Mouse (Mus musculus) liver, embryonic 12.5 days (tissue): ENCODE measurements around the gene Rpia. TPM values are rescaled to one million over a fixed set of nuclear protein-coding genes. Genes with fewer than 3 reads are reported as not detected.
A peak's percentile ranks its signal among the peaks of the same experiment; 100 is the strongest.
"Not testable (repeated sequence)": the region's sequence is repeated elsewhere in the genome, so short reads cannot be mapped to it uniquely, and the experiment has no call there.

Experiments
- ATAC-seq: fragments of 200-750 bp; cut with Nextera tagmentation; 2 replicates; pipeline ENCODE4 v1.8.0; 2017; ENCODE audit warnings: moderate number of reproducible peaks, mild to moderate bottlenecking, moderate library complexity
- H3K27ac ChIP-seq: fragments of 300-500 bp; sonication (generic); 2 replicates; pipeline ENCODE4 v1.5.1; 2016; ENCODE audit warnings: mild to moderate bottlenecking
- H3K27me3 ChIP-seq: fragments of 300-500 bp; sonication (generic); replicated peaks from 2 replicates; pipeline ENCODE4 v1.6.1; 2016; ENCODE audit warnings: mild to moderate bottlenecking, moderate library complexity
- H3K36me3 ChIP-seq: fragments of 300-500 bp; sonication (generic); 2 replicates; pipeline ENCODE4 v1.6.1; 2016; ENCODE audit warnings: mild to moderate bottlenecking, moderate library complexity
- H3K4me1 ChIP-seq: fragments of 300-500 bp; sonication (generic); 2 replicates; pipeline ENCODE4 v1.6.1; 2016
- H3K4me2 ChIP-seq: fragments of 300-500 bp; sonication (generic); 2 replicates; pipeline ENCODE4 v1.6.1; 2016; ENCODE audit warnings: mild to moderate bottlenecking, moderate library complexity
- H3K4me3 ChIP-seq: fragments of 300-500 bp; sonication (generic); 2 replicates; pipeline ENCODE4 v1.5.1; 2016; ENCODE audit warnings: mild to moderate bottlenecking, moderate library complexity
- H3K9ac ChIP-seq: fragments of 300-500 bp; sonication (generic); 2 replicates; pipeline ENCODE4 v1.6.1; 2016; ENCODE audit warnings: mild to moderate bottlenecking, moderate library complexity
- H3K9me3 ChIP-seq: fragments of 300-500 bp; sonication (generic); replicated peaks from 2 replicates; pipeline ENCODE4 v1.6.1; 2016; ENCODE audit warnings: mild to moderate bottlenecking, moderate library complexity
- WGBS: fragments of 180-500 bp; shearing (Covaris S2); methylation state at CpG from one replicate; pipeline ENCODE4 v1.1.7; 2016; ENCODE audit not compliant: insufficient replicate concordance; 5-methylcytosine and 5-hydroxymethylcytosine counted together
- polyA plus RNA-seq: library from polyadenylated mRNA; unstranded; fragments of >200 nt; fragmentation: Nextera tagmentation; extraction: Ambion mirVana; gene quantifications from 2 replicates; pipeline ENCODE4 v1.2.1, GENCODE M21; 2016

Gene Rpia
- 4.5 and 5.1 TPM in 2 replicates for polyA plus RNA-seq

- no peaks in the 10 kb centered on the region for H3K9me3 ChIP-seq
- peak within 1 kb of the TSS; percentile 79 for H3K4me3 ChIP-seq
- no peaks in the 10 kb centered on the region for H3K27me3 ChIP-seq
- peak within 1 kb of the TSS; percentile 94 for H3K27ac ChIP-seq
- peak; percentile 90 for ATAC-seq
- under 1% methylated on average over 62 of the region's 62 CpGs for WGBS
- H3K4me2 ChIP-seq: peak within 1 kb of the TSS; percentile 86
- H3K9ac ChIP-seq: peak within 1 kb of the TSS; percentile 85
- H3K36me3 ChIP-seq: peaks cover 20% of the 10 kb centered on the region
- peaks cover 75% of the 10 kb centered on the region for H3K4me1 ChIP-seq
Measured at GRCm38 (mm10) chr6:70791824-70792535, at the start of gene Rpia. Gene Rpia, minus strand, starts transcription at chr6:70792232.

GRCm38 (mm10) chr6:70840281-70840680, 48.2 kb upstream of the Rpia start:
- Histone ChIP-seq H3K36me3 (no peaks in the 10 kb centered on the region), H3K4me2 (no peak overlapping the region), H3K27me3 (no peaks in the 10 kb centered on the region), H3K9ac (no peak overlapping the region), H3K27ac (no peak overlapping the region), H3K9me3 (no peaks in the 10 kb centered on the region), H3K4me1 (peaks cover 12% of the 10 kb centered on the region), H3K4me3 (no peak overlapping the region)
- no peak for ATAC-seq
- WGBS: 59% methylated on average over 5 of the region's 5 CpGs

GRCm38 (mm10) chr6:70838532-70838931, 46.5 kb upstream of the Rpia start:
- Histone ChIP-seq H3K9me3 (no peaks in the 10 kb centered on the region), H3K36me3 (no peaks in the 10 kb centered on the region), H3K27ac (no peak overlapping the region), H3K4me2 (no peak overlapping the region), H3K4me1 (peaks cover 7% of the 10 kb centered on the region), H3K4me3 (no peak overlapping the region), H3K27me3 (peaks cover 10% of the 10 kb centered on the region; the same call in 1 of the 2 replicates), H3K9ac (no peak overlapping the region)
- WGBS: 48% methylated on average over 3 of the region's 3 CpGs
- ATAC-seq: peak; percentile 28; the same call in 1 of the 2 replicates

GRCm38 (mm10) chr6:70837297-70837696, 45.3 kb upstream of the Rpia start:
- WGBS: 63% methylated on average over 2 of the region's 2 CpGs

GRCm38 (mm10) chr6:70831179-70831839, 39.3 kb upstream of the Rpia start:
- 51% methylated on average over 10 of the region's 10 CpGs for WGBS
- no peak overlapping the region for H3K9ac ChIP-seq
- H3K4me2 ChIP-seq: no peak overlapping the region
- peaks cover 5% of the 10 kb centered on the region; the same call in 1 of the 2 replicates for H3K4me1 ChIP-seq
- no peak for ATAC-seq
- peaks cover 10% of the 10 kb centered on the region; the same call in 1 of the 2 replicates for H3K27me3 ChIP-seq
- H3K9me3 ChIP-seq: 0 out of 2 replicates have a peak, but pooled peaks cover 4% of the 10 kb centered on the region
- no peaks in the 10 kb centered on the region for H3K36me3 ChIP-seq
- no peak overlapping the region for H3K4me3 ChIP-seq
- no peak overlapping the region for H3K27ac ChIP-seq

More at GRCm38 (mm10) chr6:70837297-70837696, 45.3 kb upstream of the Rpia start:
- Histone ChIP-seq H3K36me3 (no peaks in the 10 kb centered on the region), H3K4me2 (no peak overlapping the region), H3K4me1 (no peaks in the 10 kb centered on the region), H3K4me3 (no peak overlapping the region), H3K27ac (no peak overlapping the region), H3K9me3 (no peaks in the 10 kb centered on the region), H3K9ac (no peak overlapping the region), H3K27me3 (peaks cover 10% of the 10 kb centered on the region; the same call in 1 of the 2 replicates)
- no peak for ATAC-seq

- Histone ChIP-seq H3K9ac (no peak overlapping the region), H3K27ac (no peak overlapping the region), H3K4me3 (no peak overlapping the region), H3K4me1 (peaks cover 5% of the 10 kb centered on the region; the same call in 1 of the 2 replicates), H3K36me3 (no peaks in the 10 kb centered on the region), H3K9me3 (0 out of 2 replicates have a peak, but pooled peaks cover 4% of the 10 kb centered on the region), H3K4me2 (no peak overlapping the region), H3K27me3 (peaks cover 10% of the 10 kb centered on the region; the same call in 1 of the 2 replicates)
- ATAC-seq: no peak
- WGBS: 59% methylated on average over 3 of the region's 3 CpGs
Measured at GRCm38 (mm10) chr6:70830552-70830951, 38.5 kb upstream of the Rpia start.

- Histone ChIP-seq H3K27me3 (peaks cover 3% of the 10 kb centered on the region; the same call in 1 of the 2 replicates), H3K9ac (no peak overlapping the region), H3K4me2 (no peak overlapping the region), H3K9me3 (0 out of 2 replicates have a peak, but pooled peaks cover 4% of the 10 kb centered on the region), H3K27ac (no peak overlapping the region), H3K4me3 (no peak overlapping the region), H3K4me1 (peaks cover 12% of the 10 kb centered on the region), H3K36me3 (no peaks in the 10 kb centered on the region)
- no peak for ATAC-seq
- 53% methylated on average over 2 of the region's 2 CpGs for WGBS
Measured at GRCm38 (mm10) chr6:70829451-70829850, 37.4 kb upstream of the Rpia start.

- H3K36me3 ChIP-seq: no peaks in the 10 kb centered on the region
- peaks cover 34% of the 10 kb centered on the region for H3K4me1 ChIP-seq
- H3K4me2 ChIP-seq: peak overlapping the region; percentile 89
- no peaks in the 10 kb centered on the region for H3K27me3 ChIP-seq
- 0 out of 2 replicates have a peak, but pooled peaks cover 4% of the 10 kb centered on the region for H3K9me3 ChIP-seq
- peak overlapping the region; percentile 58 for H3K4me3 ChIP-seq
- peak overlapping the region; percentile 78 for H3K27ac ChIP-seq
- no peak for ATAC-seq
- WGBS: 32% methylated on average over 4 of the region's 4 CpGs
- peak overlapping the region; percentile 70; the same call in 1 of the 2 replicates for H3K9ac ChIP-seq
Measured at GRCm38 (mm10) chr6:70824987-70825337, 32.9 kb upstream of the Rpia start.

- Histone ChIP-seq H3K4me1 (peaks cover 34% of the 10 kb centered on the region), H3K9ac (peak overlapping the region; percentile 70), H3K27ac (peak overlapping the region; percentile 78), H3K4me3 (peak overlapping the region; percentile 58), H3K27me3 (no peaks in the 10 kb centered on the region), H3K9me3 (0 out of 2 replicates have a peak, but pooled peaks cover 4% of the 10 kb centered on the region), H3K4me2 (peak overlapping the region; percentile 89), H3K36me3 (no peaks in the 10 kb centered on the region)
- peak; percentile 97 for ATAC-seq
- 10% methylated on average over 23 of the region's 23 CpGs for WGBS
Measured at GRCm38 (mm10) chr6:70824085-70824986, 32.3 kb upstream of the Rpia start.

- 0 out of 2 replicates have a peak overlapping the region, but pooled peaks have one; percentile 89 for H3K4me2 ChIP-seq
- not testable (repeated sequence) for H3K36me3 ChIP-seq, H3K27ac ChIP-seq, H3K27me3 ChIP-seq, H3K9me3 ChIP-seq, H3K9ac ChIP-seq, ATAC-seq, H3K4me3 ChIP-seq
- H3K4me1 ChIP-seq: peaks cover 34% of the 10 kb centered on the region
- WGBS: 87% methylated on average over 4 of the region's 4 CpGs
Measured at GRCm38 (mm10) chr6:70823277-70823676, 31.2 kb upstream of the Rpia start.

GRCm38 (mm10) chr6:70822386-70822910, 30.4 kb upstream of the Rpia start:
- Histone ChIP-seq H3K27ac (no peak overlapping the region), H3K36me3 (no peaks in the 10 kb centered on the region), H3K4me1 (peaks cover 34% of the 10 kb centered on the region), H3K4me2 (no peak overlapping the region), H3K4me3 (no peak overlapping the region), H3K27me3 (no peaks in the 10 kb centered on the region), H3K9ac (0 out of 2 replicates have a peak overlapping the region, but pooled peaks have one; percentile 15), H3K9me3 (0 out of 2 replicates have a peak, but pooled peaks cover under 1% of the 10 kb centered on the region)
- no peak for ATAC-seq
- WGBS: 43% methylated on average over 5 of the region's 5 CpGs
